Mouse (Mus musculus): Measurements from ENCODE around the gene Trappc5.

Trappc5 gene

GRCm38 (mm10) chr8:3676993-3677579, 987 bp downstream of the Trappc5 start:
- no peak for DNase-seq (ENCODE audit: low read depth)

GRCm38 (mm10) chr8:3678831-3679230, 2.7 kb downstream of the Trappc5 start:
- DNase-seq (ENCODE audit: low read depth), result no peak

GRCm38 (mm10) chr8:3679236-3679635, 3.1 kb downstream of the Trappc5 start:
- DNase-seq (ENCODE audit: low read depth), result no peak

DNA sequence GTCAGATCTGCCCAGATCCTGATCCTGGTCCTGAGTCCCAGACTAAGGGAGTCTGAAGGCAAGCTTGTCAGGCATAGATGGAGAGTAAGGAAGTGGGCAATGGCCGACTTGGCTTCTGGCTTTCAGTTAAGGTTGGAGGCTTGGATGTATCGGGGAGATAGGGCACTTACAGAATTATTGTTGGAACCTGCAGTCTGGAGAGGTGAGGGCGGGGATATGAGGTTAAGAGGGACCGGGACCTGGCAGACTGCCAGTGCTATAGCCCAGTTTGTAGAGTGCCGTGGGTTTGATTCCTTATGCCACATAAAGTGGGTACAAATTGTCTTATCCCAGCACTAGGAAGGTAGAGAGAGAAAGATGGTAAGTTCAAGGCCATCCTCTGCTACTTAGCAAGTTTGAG, 3.6 kb downstream of the Trappc5 start:
- DNase-seq (ENCODE audit: low read depth), result no peak

DNA sequence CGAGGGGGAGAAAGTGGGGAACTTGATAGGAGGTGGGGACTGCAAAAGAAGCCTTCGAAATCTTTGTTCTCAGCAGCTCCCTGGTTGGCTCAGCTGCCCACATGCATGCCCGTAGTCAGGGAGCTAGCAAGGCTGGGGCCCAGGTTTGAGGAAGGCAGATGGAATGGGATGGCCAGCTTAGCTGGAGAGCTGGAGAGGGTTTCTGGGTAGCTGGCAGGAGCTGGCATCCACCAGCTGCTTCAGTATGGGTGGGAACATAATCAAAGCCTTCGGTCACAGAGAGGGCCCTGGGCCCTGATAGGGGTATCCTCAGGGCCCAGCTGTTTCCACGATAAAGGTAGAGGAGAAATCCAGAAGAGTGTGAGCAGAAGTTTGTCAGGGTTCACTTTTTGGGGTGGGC, 6.3 kb downstream of the Trappc5 start:
- no peak for DNase-seq (ENCODE audit: low read depth)

DNA sequence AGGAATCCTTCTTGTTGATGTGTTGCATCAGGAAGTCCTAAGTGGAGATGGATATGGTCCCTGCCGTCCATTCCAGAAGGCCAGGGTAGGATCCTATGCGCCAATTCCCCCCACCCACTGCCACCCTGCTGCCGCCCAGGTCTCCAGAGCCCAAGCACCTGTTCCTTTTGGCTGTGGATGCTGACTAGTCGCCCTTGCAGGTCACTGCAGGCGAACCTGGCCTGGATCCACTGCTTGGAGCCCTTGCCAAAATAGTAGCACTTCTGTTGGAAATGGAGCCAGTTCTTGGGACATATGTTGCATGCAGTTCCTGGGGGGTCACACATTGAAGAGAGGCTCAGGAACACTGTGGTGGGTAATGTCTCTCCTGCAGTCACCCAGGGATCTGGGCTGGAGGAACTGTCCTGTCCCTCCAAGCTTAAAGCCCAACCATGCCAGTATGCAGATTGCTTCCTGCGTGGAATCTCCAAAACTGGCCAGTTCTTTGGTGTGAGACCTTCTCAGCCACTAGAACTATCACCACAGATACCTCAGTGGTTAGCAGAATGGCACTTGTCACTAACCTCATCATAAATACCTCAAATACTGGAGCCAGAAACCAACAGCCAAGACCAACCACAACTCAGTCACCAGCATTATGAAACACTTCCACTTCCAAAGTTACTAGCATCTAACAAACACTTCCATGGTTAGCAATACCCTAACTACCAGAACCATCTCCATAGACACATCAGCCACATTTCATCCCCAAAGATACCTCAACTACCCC, 7.5 kb downstream of the Trappc5 start:
- DNase-seq (ENCODE audit: low read depth), result no peak

- no peak for DNase-seq (ENCODE audit: low read depth)
Measured at GRCm38 (mm10) chr8:3684530-3684929, 8.4 kb downstream of the Trappc5 start.

- DNase-seq (ENCODE audit: low read depth), result no peak
Measured at GRCm38 (mm10) chr8:3685422-3685821, 9.3 kb downstream of the Trappc5 start.

GRCm38 (mm10) chr8:3687537-3687936, 11.4 kb downstream of the Trappc5 start:
- DNase-seq (ENCODE audit: low read depth), result no peak

DNA sequence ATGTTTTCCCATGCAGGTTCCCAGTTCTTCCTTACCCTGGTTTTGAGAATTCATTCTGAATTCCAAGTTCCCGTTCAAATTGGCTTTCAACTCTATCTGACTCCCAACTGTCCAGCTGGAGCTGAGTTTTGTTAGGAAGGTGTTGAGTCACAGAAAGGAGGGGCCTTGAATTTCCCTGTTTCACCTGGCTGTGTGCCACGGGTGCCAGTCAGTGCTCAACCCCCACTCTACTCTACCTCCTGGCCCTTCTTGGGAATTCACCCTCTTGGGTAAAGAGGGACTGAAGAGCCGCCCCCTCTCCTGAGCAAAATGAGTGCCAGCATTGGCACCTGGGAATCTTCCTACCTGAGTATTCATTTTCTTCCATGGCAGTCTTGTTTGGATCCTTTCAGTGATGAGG, 14.7 kb downstream of the Trappc5 start:
- DNase-seq (ENCODE audit: low read depth), result no peak

- DNase-seq (ENCODE audit: low read depth), result no peak
Measured at GRCm38 (mm10) chr8:3694121-3694520, 18.0 kb downstream of the Trappc5 start, which contains the start of gene Fcer2a. TSS of gene Fcer2a (minus strand) at chr8:3694175.

- no peak for DNase-seq (ENCODE audit: low read depth)
Measured at GRCm38 (mm10) chr8:3701491-3701890, 25.4 kb downstream of the Trappc5 start.

GRCm38 (mm10) chr8:3705711-3706110, 29.6 kb downstream of the Trappc5 start:
- no peak for DNase-seq (ENCODE audit: low read depth)

DNA sequence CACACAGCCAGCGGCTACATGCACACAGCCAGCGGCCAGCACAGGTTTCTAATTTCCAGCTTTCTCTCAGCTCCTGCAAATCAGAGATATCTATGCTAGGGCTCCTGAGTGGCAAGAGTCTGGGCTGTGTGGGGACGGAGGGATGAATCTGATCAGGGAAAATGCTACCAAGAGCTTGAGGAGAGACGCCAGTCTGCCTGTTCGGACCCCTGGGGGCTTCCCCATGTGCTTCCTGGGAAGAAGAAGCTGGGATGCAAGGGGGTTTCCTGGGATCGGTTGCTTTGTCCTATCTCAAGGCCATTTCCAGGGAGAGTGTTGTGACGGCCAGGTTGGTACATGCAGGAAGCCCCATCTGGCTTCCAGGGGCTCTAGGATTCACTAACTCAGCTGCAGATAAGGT, 31.5 kb downstream of the Trappc5 start:
- DNase-seq (ENCODE audit: low read depth), result no peak

DNA sequence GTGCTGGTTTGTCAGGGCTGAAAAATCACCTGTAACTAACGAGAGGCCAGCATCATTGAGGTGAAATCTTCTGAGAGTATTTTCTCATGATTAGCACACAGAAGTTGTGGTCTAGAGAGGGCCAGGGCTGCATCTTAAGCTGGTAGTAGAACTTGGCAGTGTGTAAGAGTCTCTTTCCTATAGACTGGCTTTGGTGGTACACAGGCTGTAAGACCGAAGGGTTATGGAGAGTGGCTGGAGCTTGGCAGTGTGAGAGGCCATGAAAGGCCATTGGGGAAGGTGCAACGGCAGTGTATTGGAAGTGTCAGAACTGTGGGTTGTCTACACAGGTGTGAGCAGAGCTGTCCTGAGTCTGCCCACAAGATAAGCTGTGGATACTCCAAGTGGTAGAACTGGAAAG, 34.2 kb downstream of the Trappc5 start:
- no peak for DNase-seq (ENCODE audit: low read depth)

GRCm38 (mm10) chr8:3711646-3712045, 35.5 kb downstream of the Trappc5 start:
- peak; percentile 43 for DNase-seq (ENCODE audit: low read depth)

DNA sequence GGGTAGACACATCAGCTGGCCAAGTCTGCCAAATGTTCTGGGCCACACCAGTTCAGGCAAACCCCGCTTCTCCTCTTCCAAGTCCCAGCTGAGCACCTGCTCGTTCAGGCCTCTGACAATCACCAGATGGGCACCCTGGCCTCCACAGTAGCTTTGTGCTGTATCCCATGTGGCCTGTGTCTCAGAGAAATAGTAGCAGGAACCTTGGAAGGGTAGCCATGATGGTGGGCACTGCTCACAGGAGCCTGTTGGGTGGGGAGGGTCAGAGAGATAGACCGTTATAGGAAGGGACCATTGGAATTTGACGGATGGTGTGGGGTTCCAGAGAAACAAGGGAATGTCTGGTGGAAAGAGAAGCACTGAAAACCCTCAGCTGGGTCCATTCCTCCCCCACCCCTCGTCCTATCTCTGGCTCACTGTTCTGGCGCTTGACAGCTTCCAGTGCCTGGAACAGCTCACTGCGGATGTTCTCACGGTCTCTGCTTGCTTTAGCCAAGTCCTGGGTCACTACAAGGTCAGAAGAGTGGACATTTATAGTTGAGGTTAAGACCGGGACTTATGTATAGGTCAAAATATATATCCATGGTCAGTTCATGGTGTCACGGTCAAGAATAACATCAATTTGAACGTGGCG, 41.3 kb downstream of the Trappc5 start:
- no peak for DNase-seq (ENCODE audit: low read depth)

- DNase-seq (ENCODE audit: low read depth), result peak; percentile 72
Measured at GRCm38 (mm10) chr8:3718559-3718958, 42.5 kb downstream of the Trappc5 start.

- no peak for DNase-seq (ENCODE audit: low read depth)
Measured at GRCm38 (mm10) chr8:3720551-3720950, 44.5 kb downstream of the Trappc5 start, which contains the start of gene Clec4g. TSS of gene Clec4g (minus strand) at chr8:3720651.

- no peak for DNase-seq (ENCODE audit: low read depth)
Measured at GRCm38 (mm10) chr8:3721041-3721440, 44.9 kb downstream of the Trappc5 start.
